Mouse (Mus musculus) MEL (cell line): ENCODE data around the gene Tcea2.

Experiments
- CTCF ChIP-seq, 3 experiments: IDR thresholded peaks in 2 of 3; conservative IDR thresholded peaks in 1 of 3; 2 replicates each; pipeline ENCODE4 v1.5.1; 2011 to 2012; ENCODE audit warnings: low read length in 3 of 3, low read depth in 2 of 3, mild to moderate bottlenecking in 2 of 3, improper control_type of control experiment in 1 of 3, inconsistent platforms in 1 of 3, mixed read lengths in 1 of 3, moderate library complexity in 1 of 3; ENCODE audit not compliant: control insufficient read depth in 1 of 3, insufficient read depth in 1 of 3, poor library complexity in 1 of 3, severe bottlenecking in 1 of 3
- HCFC1 ChIP-seq: IDR thresholded peaks from 2 replicates; pipeline ENCODE4 v1.6.1; 2012; ENCODE audit warnings: low read depth, mild to moderate bottlenecking, inconsistent platforms, low read length, improper control_type of control experiment, moderate library complexity
- KAT2A ChIP-seq: conservative IDR thresholded peaks from 2 replicates; pipeline ENCODE4 v1.6.1; 2012; ENCODE audit warnings: low read depth, low read length, improper control_type of control experiment, inconsistent platforms
- MAX ChIP-seq: IDR thresholded peaks from 2 replicates; pipeline ENCODE4 v1.6.1; 2011; ENCODE audit warnings: low read length, improper control_type of control experiment
- MYB ChIP-seq: IDR thresholded peaks from 2 replicates; pipeline ENCODE4 v1.6.1; 2011; ENCODE audit warnings: mild to moderate bottlenecking, low read depth, low read length, improper control_type of control experiment
- SIN3A ChIP-seq: IDR thresholded peaks from 2 replicates; pipeline ENCODE4 v1.6.1; 2012; ENCODE audit warnings: low read length, improper control_type of control experiment, inconsistent platforms
- UBTF ChIP-seq: IDR thresholded peaks from 2 replicates; pipeline ENCODE4 v1.6.1; 2012; ENCODE audit warnings: low read depth, mild to moderate bottlenecking, inconsistent platforms, low read length, improper control_type of control experiment, moderate library complexity, borderline replicate concordance; ENCODE audit not compliant: insufficient read depth
- ZKSCAN1 ChIP-seq: IDR thresholded peaks from 2 replicates; pipeline ENCODE4 v1.6.1; 2012; ENCODE audit warnings: low read depth, mild to moderate bottlenecking, inconsistent platforms, low read length, improper control_type of control experiment, moderate library complexity
- ZMIZ1 ChIP-seq: IDR thresholded peaks from 2 replicates; pipeline ENCODE4 v1.6.1; 2012; ENCODE audit warnings: low read depth, mild to moderate bottlenecking, inconsistent platforms, low read length, improper control_type of control experiment, moderate library complexity

- TF ChIP-seq UBTF (no peak), MYB (no peak), KAT2A (no peak), CTCF (IDR thresholded peaks at IDR 0.05 in 2 of 3, conservative IDR thresholded peaks at IDR 0.05 in 1 of 3; ENCODE audit: control insufficient read depth in 1 of 3, insufficient read depth in 1 of 3, low read depth in 2 of 3, low read length in 3 of 3, poor library complexity in 1 of 3, severe bottlenecking in 1 of 3) (no peak), ZKSCAN1 (no peak), HCFC1 (no peak), MAX (no peak), ZMIZ1 (no peak), SIN3A (no peak)
Measured at GRCm38 (mm10) chr2:181714903-181715326, 34.8 kb downstream of the Tcea2 start, which contains the start of gene Oprl1.
